Mouse (Mus musculus) lung, adult 2 months (tissue): Measurements from ENCODE around the gene Babam2.

Experiments used
- CTCF ChIP-seq: fragments of 200-500 bp; IDR thresholded peaks from 2 replicates; pipeline ENCODE4 v1.5.1; 2011; ENCODE audit warnings: mild to moderate bottlenecking, low read length, control low read depth; ENCODE audit not compliant: insufficient read depth
- POLR2A ChIP-seq: fragments of 200-500 bp; IDR thresholded peaks from 2 replicates; pipeline ENCODE4 v1.6.1; 2011; ENCODE audit warnings: low read depth, mild to moderate bottlenecking, control low read depth, low read length, borderline replicate concordance; ENCODE audit errors: extremely low read depth

DNA sequence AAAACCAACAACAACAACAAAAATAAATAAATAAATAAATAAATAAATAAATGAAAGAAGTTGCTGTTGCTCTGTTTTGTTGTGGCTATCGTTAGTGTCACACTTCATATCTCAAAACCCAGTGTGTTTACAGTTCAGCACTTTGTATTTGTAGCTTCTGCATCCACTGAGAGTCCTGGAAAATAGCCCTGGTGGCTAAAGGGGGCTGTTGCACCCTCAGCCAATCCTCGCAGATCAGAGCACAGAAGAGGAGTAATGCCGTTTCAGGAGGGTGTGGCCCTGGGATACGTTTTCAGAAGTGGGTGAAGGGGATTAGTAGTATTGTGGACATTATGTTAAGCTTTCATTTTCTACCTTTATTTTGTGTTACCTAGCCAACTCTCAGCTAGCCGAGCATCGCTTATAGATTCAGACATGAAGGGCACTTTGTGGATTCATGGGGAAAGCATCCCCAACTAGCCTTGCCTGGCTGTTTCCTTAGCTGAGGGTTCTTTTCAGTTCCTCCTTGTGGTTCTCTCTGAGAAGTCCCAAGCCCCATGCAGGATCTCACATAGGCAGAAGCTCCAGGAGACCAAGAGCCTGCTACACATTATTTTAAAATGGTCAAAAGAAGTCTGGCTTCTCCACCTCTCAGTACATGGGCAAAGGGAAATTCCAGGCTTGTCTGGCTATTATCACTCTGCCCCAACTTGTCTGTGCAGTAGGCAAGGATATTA lies 207.6 kb downstream of the Babam2 start:
- TF ChIP-seq POLR2A: no peak
- TF ChIP-seq CTCF: no peak
